Mouse (Mus musculus) retina, postnatal 7 days (tissue): ENCODE results near the gene Pdgfc.

Source experiments
- DNase-seq: peaks from one replicate; pipeline ENCODE4 v3.0.0-alpha.2; 2012; ENCODE audit warnings: low read depth, low spot score

The Pdgfc gene

GRCm38 (mm10) chr3:81036151-81036553 lies at the start of gene Pdgfc:
Pdgfc (plus strand) TSS chr3:81036416.
- DNase-seq = peak; percentile 6

DNA sequence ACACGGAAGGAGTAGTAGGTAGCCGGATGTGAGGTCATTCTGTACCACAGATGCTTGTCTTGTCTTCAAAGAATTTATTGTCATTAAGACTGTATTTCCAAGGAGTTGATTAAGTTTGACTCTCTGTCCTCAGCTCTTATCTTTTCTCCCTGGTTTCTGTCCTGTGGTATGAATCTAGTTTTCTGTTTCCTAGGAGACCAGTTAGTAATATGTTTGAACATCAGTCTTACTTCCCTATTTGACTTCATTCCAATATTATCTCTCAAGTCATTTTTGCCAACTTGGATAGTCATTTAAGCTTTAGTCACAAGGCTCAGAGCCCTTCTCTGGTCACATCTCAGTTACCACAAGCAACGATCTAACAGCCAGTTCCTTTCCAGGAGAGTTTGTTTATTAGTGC lies 27.0 kb upstream of the Pdgfc start:
- no peak for DNase-seq

DNA sequence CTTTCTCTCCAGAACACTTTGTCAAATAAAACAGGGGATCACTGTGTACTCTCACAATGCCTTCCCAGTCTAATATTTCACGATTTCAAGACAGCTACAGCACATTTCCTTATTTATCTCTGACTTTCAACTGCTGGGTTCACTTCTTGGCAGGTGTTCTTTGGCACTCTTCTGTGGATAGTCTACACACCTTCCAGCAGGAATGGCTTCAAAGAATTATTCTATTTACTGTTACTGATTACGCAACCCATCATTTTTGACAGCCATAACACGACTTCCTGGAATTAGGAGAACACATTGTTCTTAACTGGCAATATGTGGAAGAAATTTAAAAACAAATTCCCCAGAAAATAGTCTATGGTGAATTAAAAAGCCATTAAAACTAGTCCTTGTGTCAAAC lies 26.3 kb upstream of the Pdgfc start:
- no peak for DNase-seq

DNA sequence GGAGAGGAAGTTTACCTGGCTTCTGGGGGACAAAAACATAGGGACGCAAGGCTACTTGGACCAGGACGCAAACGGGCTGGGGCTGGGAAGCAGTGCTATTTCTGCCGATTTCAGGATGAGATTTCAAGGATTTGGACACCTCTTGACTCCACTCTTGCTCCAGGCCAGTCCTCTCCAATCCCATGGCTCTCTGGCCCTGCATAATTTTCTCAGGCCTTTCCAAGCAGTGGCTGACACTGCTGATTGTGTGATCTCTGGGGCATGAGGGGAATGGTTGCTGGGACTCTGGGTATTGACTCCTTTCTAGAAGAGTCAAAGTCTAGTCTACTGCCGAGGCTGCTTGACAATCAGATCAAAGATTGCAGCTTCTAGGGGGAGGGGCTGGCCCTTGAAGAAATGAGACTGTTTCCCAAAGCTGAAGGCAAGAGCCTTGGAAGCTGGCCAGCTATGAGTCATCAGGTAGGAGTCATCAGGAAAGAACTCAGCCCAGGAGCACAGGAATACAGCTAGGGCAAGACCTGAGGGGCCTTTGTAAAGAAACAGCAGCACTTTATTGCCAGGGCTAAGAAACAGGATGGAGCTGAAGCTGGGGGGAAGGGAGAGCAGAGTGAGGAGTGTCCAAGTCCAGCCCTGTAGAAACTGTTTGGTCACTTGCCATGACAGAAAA lies 18.7 kb upstream of the Pdgfc start:
- no peak for DNase-seq

- DNase-seq = no peak
These were observed 16.2 kb upstream of the Pdgfc start for GRCm38 (mm10) chr3:81020064-81020463.

GRCm38 (mm10) chr3:81021783-81022182 lies 14.4 kb upstream of the Pdgfc start:
- no peak for DNase-seq

- no peak for DNase-seq
These were observed 13.9 kb upstream of the Pdgfc start for GRCm38 (mm10) chr3:81022266-81022665.

GRCm38 (mm10) chr3:81022845-81023244 lies 13.4 kb upstream of the Pdgfc start:
- no peak for DNase-seq

DNA sequence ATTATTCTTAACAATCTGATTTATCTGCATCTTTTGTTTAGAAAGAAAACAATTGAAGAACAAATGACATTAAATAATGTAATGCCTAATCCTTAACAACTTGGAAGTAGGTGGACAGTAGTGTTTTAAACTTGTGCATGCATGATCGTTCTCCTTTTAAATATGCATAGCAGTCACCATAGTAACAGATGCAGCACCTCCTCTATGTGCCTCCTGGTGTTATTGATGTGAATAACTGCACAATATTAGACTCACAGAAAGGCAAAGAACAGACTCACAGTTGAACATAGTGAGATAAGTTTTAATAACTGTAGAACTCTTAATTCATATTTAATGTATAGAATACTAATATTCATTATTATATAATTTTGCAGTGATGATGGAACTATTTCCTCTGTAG lies 12.6 kb upstream of the Pdgfc start:
- no peak for DNase-seq

GRCm38 (mm10) chr3:81025568-81026213 lies 10.5 kb upstream of the Pdgfc start:
- no peak for DNase-seq

- no peak for DNase-seq
These were observed 7.9 kb upstream of the Pdgfc start for GRCm38 (mm10) chr3:81028361-81028760.

GRCm38 (mm10) chr3:81029321-81029720 lies 6.9 kb upstream of the Pdgfc start:
- DNase-seq = no peak

DNA sequence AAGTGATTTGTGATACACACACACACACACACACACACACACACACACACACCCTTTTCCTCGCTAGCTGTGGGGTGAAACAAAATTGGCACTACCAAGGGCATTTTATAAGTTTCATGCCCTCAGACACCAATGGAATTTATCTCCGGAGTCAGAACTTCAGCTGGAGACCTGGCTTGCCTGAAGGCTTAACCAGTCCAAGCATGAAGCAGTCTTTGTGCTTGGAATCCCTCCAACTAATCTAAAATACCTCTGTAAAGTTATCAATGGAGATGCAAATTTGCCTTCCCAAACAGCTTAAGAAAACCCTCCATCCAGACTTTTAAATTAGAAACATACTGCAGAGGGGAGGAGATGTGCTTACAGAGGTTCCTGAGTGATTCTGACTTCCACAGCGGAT lies 6.3 kb upstream of the Pdgfc start:
- DNase-seq = no peak

GRCm38 (mm10) chr3:81030311-81030710 lies 5.9 kb upstream of the Pdgfc start:
- no peak for DNase-seq

DNA sequence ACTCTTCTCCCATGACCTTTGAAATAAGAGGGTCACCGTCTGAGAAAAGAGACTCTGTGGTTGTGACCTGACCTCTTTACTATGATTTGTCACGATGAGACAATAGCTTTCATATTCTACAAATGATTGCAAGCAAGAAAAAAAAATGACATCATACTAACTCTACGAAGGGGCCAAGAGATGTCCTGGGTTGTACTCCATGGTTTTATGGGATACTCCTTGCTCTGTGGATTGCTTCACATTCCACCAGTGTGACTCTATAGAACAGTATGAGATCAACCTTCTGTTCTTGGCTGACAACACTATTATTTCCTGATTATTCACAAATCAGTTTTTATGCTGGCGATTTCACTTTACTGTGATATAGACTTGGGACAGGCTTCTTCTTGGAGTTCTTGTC lies 4.2 kb upstream of the Pdgfc start:
- no peak for DNase-seq

GRCm38 (mm10) chr3:81034336-81035102 lies 1.7 kb upstream of the Pdgfc start:
- no peak for DNase-seq

DNA sequence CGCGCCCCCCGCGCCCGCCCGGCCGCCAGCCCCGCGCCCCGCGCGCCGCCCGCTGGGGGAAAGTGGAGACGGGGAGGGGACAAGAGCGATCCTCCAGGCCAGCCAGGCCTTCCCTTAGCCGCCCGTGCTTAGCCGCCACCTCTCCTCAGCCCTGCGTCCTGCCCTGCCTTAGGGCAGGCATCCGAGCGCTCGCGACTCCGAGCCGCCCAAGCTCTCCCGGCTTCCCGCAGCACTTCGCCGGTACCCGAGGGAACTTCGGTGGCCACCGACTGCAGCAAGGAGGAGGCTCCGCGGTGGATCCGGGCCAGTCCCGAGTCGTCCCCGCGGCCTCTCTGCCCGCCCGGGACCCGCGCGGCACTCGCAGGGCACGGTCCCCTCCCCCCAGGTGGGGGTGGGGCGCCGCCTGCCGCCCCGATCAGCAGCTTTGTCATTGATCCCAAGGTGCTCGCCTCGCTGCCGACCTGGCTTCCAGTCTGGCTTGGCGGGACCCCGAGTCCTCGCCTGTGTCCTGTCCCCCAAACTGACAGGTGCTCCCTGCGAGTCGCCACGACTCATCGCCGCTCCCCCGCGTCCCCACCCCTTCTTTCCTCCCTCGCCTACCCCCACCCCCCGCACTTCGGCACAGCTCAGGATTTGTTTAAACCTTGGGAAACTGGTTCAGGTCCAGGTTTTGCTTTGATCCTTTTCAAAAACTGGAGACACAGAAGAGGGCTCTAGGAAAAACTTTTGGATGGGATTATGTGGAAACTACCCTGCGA lies 517 bp downstream of the Pdgfc start:
- peak; percentile 41 for DNase-seq

DNA sequence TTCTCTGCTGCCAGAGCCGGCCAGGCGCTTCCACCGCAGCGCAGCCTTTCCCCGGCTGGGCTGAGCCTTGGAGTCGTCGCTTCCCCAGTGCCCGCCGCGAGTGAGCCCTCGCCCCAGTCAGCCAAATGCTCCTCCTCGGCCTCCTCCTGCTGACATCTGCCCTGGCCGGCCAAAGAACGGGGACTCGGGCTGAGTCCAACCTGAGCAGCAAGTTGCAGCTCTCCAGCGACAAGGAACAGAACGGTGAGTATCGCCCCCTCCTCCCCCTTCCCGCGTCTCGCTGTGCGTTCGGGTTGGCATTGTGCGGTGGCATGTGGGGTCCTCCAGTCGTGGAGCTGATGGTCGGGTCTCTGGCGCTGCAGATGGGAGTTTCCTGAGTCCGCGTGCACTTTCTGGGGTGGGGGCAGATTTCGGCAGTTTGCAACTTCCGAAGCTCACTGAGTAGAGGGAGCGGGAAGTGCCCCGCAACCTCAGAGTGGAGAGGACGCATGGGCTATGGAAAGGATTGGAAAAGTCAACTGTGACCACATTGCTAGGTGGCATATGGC lies 1.2 kb downstream of the Pdgfc start:
- no peak for DNase-seq

DNA sequence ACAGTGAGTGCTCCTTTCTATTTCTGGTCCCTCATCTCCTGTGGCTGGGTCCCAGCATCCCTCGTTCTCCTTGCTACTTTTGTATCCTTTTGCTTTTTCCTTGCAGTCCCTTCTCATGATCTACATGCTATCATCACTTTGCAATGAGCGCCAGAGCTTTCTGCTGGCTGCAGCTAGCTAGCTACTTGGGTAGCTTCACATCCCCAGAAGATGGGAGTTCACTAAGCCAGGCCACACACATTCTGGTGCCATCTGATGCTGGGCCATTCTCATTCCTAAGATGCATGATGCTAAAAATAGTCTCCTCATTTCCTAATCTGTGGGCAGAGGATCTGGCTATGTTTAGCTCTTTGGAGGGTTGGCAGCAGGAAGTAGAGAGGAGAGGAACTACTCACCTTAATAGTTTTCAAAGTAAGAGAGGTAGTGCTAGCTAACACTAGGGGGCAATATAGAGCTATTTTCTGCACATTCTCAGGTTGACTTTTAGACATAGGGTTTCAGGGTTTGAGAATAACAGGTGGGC lies 3.0 kb downstream of the Pdgfc start:
- peak; percentile 17 for DNase-seq

DNA sequence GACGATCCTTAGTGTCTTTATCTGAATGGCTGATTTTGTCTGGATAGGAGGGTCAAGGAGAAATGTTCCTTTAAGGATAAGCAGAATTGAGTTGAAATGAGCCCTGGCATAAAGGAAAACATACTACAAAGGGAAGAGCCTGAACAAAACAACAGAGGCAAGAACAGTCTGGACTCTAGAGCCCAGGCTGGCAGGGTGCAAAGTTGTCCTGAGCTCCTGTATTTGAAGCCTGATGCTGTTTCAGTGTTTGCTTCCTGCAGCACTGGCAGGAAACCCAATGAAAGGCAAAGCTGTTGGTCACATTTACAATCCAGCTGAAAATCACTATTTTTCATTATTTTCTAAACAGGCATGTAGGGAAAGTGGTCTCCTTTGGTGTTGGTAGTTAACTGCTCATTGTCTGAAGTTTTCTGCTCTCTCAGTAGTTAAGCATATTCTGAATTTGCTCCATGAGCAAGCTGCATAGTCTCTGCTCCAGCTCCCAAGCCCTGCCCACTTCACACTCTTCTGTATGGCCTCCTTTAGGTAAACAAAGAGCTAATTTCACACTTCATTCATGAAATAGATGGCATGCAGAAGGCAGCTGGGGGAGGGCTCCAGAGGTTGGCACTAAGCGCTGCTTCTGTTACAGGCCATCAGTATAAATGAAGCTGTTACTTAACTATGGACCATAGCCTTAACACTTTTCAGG lies 8.6 kb downstream of the Pdgfc start:
- no peak for DNase-seq
